ENCODE assay signal across 9 mouse cellular contexts in genomic region chr13:4129100-4129499, GRCm38 (mm10). TPM values are rescaled to one million over a fixed set of nuclear protein-coding genes. Genes with fewer than 3 reads are reported as not detected.
DNase-seq lines count a peak whose midpoint lies in the region; ATAC-seq and TF ChIP-seq lines count a peak whose summit lies in the region.
"Had no signal": no experiment of that assay in that cellular context is flagged by ENCODE, and none has a peak within 500 bp of the region (broad histone marks: within the 10 kb centered on the region; RNA-seq: fewer than 3 reads in every experiment).

No protein-coding gene starts in this region.

- ATAC-seq in frontal cortex, adult (ENCODE audit: low TSS enrichment), result peak; percentile 92

- no peaks in the 10 kb centered on the region for H3K27me3 ChIP-seq in thymus, adult 2 months (ENCODE audit: control insufficient read depth, insufficient read depth, low read length)

- intact Hi-C loops in left cerebral cortex, adult 2 months (cut with DNase I), result no loop called here

- TF ChIP-seq CTCF in thymus, adult 2 months (IDR thresholded peaks at IDR 0.05; ENCODE audit: borderline replicate concordance, control insufficient read depth, extremely low read depth, insufficient read depth, low read length, poor library complexity), result no peak
- TF ChIP-seq CTCF in left cerebral cortex, adult 2 months (IDR thresholded peaks at IDR 0.05), result peak; percentile 75

- TF ChIP-seq POLR2A in thymus, adult 2 months (IDR thresholded peaks at IDR 0.05; ENCODE audit: control insufficient read depth, extremely low read depth, insufficient read depth, low read length, poor library complexity), result no peak

- no peak for DNase-seq in frontal cortex, postnatal 10 days (ENCODE audit: low spot score in 2 of 2)
- peak; percentile 4 for DNase-seq in thymus, adult 2 months
- DNase-seq in thymus, adult 18-20 months, result no peak
- DNase-seq in frontal cortex, postnatal 36 days (ENCODE audit: low spot score in 2 of 2), result peak; percentile 8 to 31
- DNase-seq in left cerebral cortex, adult 2 months (ENCODE audit: extremely low spot score in 1 of 2, low spot score in 2 of 2), result peak in 1 of 2 experiments; percentile 13
- DNase-seq in right cerebral cortex, postnatal 10 days (ENCODE audit: low spot score in 2 of 2), result peak; percentile 26
- DNase-seq in testis, postnatal 14 days (ENCODE audit: low spot score), result no peak

- H3K4me1 ChIP-seq in thymus, adult 2 months (replicated peaks; ENCODE audit: control insufficient read depth, insufficient read depth, low read length), result no peaks in the 10 kb centered on the region

- no peaks in the 10 kb centered on the region for H3K36me3 ChIP-seq in thymus, adult 2 months (ENCODE audit: control insufficient read depth, insufficient read depth, low read length)

- H3K4me3 ChIP-seq in thymus, adult 2 months (ENCODE audit: control insufficient read depth, insufficient read depth, low read length), result no peak overlapping the region
- no peak overlapping the region for H3K4me3 ChIP-seq in left cerebral cortex, adult 2 months

- WGBS in thymus, adult 2 months, result 30% methylated on average over 5 of the region's 5 CpGs

- H3K27ac ChIP-seq in thymus, adult 2 months (ENCODE audit: control insufficient read depth, insufficient read depth, low read length), result no peak overlapping the region
- no peak overlapping the region for H3K27ac ChIP-seq in left cerebral cortex, adult 2 months

RNA-seq across cellular contexts. Expression of gene Akr1c18, which starts 21.4 kb away (rescaled TPM):
- polyA plus RNA-seq in thymus, adult 2 months (2012; rRNA removed), result 0.44 and 0.64 TPM in 2 replicates
- 1 to 10 TPM; 1.1 to 1.6 TPM for total RNA-seq in left cerebral cortex, adult 2 months (2021)
- total RNA-seq: heart, postnatal 36 days had no signal

Comparison
In these comparisons a context has a peak if more than half of its experiments do, and no peak if none do; other contexts are left out.
1. DNase-seq: peak in thymus, adult 2 months (single experiment), frontal cortex, postnatal 36 days (2 of 2) and right cerebral cortex, postnatal 10 days (2 of 2); none in frontal cortex, postnatal 10 days (0 of 2), thymus, adult 18-20 months (0 of 2) and testis, postnatal 14 days (single experiment).